Mouse (Mus musculus): ENCODE data around the gene Nagk.

- TF ChIP-seq GATA1 (IDR thresholded peaks at IDR 0.05; ENCODE audit: low read length) = no peak
- TF ChIP-seq TAL1 (IDR thresholded peaks at IDR 0.05; ENCODE audit: low read length) = no peak
Measured at GRCm38 (mm10) chr6:83745466-83745865, 49.3 kb upstream of the Nagk start.
